Mouse (Mus musculus): ENCODE results near the gene Jagn1.

DNA sequence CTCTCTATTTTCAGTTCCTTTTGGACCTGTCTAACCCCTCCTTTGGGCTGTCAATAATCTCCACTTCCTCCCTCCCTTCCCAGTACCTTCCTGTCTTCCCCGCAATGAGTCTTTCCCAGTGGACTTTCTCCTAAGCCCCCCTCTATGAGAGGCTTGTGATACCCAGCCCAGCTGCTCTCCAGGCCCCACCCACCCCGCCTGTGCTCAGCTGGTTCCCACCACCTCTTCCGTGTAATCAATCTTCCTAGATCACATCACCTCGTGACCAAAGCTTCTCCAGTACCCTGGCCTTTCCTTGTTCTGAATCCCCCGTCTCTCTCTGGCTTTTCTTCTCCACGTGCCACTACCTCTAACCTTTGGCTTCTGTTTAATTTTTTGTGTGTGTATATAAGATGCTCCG lies 35.0 kb downstream of the Jagn1 start:
- no peak for TF ChIP-seq CTCF (IDR thresholded peaks at IDR 0.05; ENCODE audit: low read depth, low read length)
- TF ChIP-seq POLR2A (IDR thresholded peaks at IDR 0.05; ENCODE audit: borderline replicate concordance, low read depth, low read length): no peak

Measured in bone marrow macrophage, adult 2 months (primary cell).